ENCODE assay signal across 18 mouse cellular contexts in genomic region chr4:132187826-132188401, GRCm38 (mm10). TPM values are rescaled to one million over a fixed set of nuclear protein-coding genes. Genes with fewer than 3 reads are reported as not detected.
"Had no signal": no experiment of that assay in that cellular context is flagged by ENCODE, and none has a peak within 500 bp of the region (broad histone marks: within the 10 kb centered on the region; RNA-seq: fewer than 3 reads in every experiment).

No protein-coding gene starts in this region.

- H3K4me2 ChIP-seq: neural tube, embryonic 12.5 days; neural tube, embryonic 13.5 days; neural tube, embryonic 15.5 days; stomach, embryonic 15.5 days had no signal

- H3K9me3 ChIP-seq: neural tube, embryonic 12.5 days; neural tube, embryonic 13.5 days; neural tube, embryonic 15.5 days; stomach, embryonic 15.5 days had no signal

- H3K4me3 ChIP-seq: neural tube, embryonic 12.5 days; neural tube, embryonic 13.5 days; neural tube, embryonic 15.5 days; stomach, embryonic 15.5 days had no signal

- H3K9ac ChIP-seq: neural tube, embryonic 12.5 days; neural tube, embryonic 13.5 days; neural tube, embryonic 15.5 days; stomach, embryonic 15.5 days had no signal

- H3K27ac ChIP-seq: neural tube, embryonic 12.5 days; neural tube, embryonic 13.5 days; neural tube, embryonic 15.5 days; stomach, embryonic 15.5 days; stomach, postnatal 0 days had no signal

- H3K27me3 ChIP-seq: neural tube, embryonic 12.5 days; neural tube, embryonic 13.5 days; neural tube, embryonic 15.5 days; stomach, embryonic 15.5 days had no signal

- DNase-seq: retina, postnatal 1 day; right cerebral cortex, adult 18-20 months; right cerebral cortex, postnatal 14 days; right cerebral cortex, postnatal 25 days; right cerebral cortex, postnatal 4 days; spleen, adult 18-20 months; thymus, adult 18-20 months; thymus, adult 2 months; thymus, postnatal 14 days; thymus, postnatal 25 days; thymus, postnatal 36 days; thymus, postnatal 4 days had no signal

- H3K4me1 ChIP-seq: neural tube, embryonic 12.5 days; neural tube, embryonic 15.5 days; stomach, embryonic 15.5 days had no signal

RNA-seq across cellular contexts. Expression of gene Oprd1, which starts 43.6 kb away (rescaled TPM):
- total RNA-seq: neutrophil, adult 5-6 weeks had no signal
